Mouse (Mus musculus) lung, postnatal 10 days (tissue): ENCODE measurements around the gene Psg16.
"Not testable (repeated sequence)": the region's sequence is repeated elsewhere in the genome, so short reads cannot be mapped to it uniquely, and the experiment has no call there.

Experiments
- DNase-seq: peaks from one replicate; pipeline ENCODE4 v3.0.0; 2021

Gene Psg16

DNA sequence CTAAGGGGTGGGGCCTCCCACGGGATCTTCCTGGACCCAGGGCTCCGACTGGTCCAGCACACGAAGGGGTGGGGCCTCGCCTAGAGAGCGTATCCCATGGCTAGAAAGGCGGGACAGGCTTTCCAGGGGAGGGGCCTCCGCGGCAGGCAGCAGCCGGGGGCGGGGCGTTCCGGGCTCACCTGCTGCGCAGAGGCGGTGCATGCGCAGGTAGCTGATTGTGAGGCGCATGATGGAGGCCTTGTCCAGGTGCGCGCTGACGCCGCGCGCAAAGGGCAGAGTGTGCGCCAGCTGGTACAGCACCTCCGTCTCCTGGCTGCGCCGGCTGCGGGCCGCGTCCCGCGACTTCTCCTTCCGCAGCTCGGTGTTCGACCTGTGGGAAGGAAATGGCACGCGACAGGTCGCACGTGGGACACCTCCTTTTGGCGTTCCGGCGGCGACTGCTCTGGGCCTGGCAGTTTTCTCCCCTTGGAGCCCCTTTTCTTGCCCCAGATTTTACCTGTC is 17.7 kb upstream of the Psg16 start:
- peak; percentile 95 for DNase-seq

DNA sequence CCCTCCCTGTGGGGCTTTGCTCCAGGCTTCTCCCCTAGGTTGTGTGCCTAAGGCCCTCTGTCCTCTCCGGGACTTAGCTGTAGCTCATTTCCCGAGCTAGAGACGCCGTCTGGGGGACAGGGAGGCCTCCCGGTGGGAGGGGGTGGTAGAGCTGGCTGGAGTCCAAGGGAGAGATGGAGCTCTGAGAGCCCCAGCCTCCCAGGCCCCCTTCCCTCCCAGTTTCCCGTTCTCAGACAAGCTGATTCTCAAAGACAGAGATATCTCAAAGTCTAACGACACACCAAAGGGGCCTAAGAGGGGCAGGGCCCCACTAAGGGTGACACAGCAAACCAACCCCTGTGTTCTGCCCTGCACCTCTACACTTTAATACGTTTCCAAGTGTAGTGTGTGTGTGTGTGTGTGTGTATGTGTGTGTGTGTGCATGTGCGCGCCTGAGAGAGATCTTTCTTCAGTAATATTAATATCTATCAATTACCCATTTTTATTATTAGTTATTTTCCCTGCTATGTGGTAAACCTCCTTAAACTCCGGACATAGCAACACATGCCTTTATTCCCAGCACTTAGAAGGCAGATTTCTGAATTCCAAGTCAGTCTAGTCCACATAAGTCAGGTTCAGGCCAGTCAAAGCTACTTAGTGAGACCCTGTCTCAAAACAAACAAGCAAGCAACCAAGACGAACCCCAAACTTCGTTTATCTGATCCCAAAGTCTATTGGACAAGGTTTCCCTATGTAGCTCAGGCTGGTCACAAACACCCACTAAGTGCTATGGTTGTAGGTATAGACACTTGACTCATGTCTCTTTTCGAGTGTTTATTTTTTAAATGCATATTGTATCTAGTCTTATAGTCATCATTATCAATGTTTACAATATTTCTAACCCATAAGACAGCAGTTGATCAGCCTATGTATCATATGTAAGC is 17.0 kb upstream of the Psg16 start:
- DNase-seq = peak; percentile 68

DNA sequence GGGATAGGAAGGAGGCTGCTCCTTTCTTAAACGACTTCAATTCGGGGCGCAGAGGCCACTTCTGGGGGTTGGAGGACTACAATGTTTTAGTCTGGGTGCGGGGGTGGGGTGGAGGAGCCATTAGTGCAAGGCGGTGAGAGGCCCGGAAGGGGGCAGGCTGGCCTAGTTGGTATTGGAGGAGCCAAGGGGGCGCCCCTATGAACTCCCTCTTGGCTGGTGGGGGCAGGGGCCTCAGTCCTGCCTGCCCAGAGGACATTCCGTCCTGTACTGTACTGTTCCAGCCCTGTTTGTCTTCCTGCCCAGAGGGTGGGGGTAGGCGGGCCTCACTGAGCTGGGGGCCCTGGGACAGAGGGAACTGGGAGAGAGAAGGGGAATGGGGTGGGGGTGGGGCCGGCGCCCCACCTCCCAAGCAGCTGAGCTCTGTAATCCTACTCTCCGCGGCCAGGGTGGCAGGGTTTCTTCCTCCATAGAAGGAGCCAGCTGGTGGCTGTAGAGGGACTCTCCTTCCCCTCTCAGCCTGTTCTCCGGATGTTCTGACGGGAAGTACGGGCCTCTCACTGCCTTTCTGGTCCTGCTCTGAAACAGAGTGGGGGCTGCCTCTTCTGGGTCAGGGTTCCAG is 15.7 kb upstream of the Psg16 start:
- peak; percentile 94 for DNase-seq

DNA sequence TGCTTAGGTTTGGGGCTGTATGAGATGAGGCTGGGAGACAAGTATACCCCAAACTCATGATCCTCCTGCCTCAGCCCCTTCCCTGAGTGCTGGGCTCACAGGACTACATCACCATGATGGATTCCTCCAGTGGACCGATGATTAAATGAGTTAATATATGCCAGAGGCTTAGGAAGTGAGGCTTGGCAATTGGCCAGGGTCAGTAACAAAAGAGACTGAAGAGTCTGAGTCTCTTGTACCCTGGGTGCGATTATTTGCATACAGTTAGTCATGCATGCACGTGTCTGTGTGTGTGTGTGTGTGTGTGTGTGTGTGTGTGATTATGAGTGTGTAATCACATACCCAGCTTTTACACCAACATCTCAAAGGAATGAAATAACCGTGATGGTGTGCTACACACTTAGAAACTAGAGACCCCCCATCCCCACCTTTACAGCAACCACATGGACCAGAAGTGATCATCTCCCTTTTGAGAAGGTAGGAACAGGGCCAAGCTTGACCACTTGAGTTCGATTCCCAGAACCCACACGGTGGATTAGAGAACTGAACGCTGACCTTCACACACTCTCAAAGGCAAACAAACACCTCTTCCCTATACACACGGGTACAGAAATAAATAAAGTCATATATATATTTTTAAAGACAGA is 14.9 kb upstream of the Psg16 start:
- DNase-seq = peak; percentile 54

DNA sequence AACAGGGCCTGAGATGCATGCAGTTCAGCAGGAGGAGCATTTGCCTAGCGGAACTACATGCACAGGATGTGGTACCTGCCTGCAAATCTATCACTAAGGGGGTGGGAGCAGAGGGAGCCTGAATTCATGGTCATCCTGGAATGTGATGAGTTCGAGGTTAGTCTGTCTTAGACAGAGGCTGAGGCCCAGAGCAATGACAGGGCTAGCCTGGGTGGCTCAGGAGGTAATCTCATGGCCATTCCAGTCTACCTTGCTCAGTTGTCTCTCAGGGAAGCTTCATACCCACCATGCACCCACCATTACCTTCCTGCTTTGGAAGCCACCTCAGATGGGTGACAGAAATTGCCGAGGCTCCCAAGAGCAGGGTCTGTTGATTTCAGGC is 14.4 kb upstream of the Psg16 start:
- no peak for DNase-seq

DNA sequence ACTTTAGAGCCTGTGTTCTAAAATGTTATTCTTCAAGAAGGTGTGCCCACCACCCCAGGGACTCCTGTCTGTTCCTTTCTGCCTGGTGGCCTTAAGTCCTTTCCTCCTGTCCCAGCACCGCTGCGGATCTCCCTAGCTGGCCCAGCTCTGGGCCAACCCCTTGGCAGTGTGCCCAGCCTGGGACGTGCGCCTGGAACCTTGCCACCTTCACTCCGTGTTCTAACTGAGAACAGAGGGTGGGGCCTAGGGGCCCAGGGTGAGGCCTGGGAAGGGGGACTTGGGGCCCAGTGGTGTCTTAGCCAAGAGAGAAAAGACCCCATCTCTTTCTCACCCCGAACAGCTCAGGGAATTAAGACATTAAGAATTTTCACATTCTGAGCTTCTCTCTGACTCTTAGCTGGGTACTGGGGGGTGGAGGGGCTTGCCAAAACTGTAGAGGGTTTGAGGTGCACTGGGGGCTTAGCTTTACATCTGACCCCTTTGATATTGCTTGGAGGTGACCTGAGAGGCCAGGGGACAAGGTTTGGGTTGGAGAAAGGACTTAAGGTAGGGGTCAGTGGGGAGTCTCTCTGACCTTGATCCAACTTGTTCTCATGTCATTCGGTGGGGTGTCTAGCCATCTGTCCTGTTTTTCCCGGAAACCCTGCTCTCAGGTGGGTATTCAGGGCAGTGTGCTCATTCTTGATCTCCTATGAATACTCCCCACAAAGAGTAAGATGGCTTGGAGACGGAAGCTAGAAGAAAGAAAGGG is 13.6 kb upstream of the Psg16 start:
- peak; percentile 97 for DNase-seq

DNA sequence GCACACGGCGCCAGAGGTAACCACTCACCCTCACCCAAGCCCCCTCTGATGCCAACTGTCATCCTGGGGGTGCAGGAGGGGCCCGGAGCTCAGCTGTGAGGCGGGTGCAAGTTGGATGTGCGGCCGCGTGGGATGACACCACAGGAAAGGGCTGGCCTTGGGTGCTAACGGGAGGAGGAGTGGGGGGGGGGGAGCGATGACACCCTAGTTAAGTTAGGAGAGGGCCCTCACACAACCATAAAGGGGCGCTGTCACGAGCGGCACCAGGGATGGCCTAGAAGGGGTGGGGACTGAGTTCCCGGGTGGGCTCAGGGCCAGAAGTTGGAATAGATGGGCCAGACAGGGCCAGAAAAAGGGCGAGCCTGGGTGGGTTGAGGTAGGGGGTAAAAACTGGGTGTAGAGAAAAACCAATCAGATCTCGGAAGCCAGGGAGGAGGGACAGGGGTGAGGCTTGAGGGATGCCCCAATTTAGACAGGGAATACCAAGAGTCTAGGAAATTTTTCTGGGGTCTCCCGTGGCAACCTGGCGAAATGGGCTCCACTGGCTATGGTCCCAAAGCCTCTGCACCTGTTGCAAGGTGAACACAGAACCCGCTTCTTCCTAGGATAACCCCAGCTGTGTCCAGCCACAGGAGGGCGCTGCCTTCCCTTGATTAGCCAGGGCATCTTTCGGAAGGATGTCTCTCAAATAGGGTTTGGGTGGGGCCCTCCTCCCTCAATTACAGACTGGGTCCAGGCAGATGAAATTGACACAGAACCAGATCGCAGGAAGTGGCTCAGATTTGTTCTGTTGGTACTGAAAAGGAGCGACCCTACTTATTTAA is 12.8 kb upstream of the Psg16 start:
- peak; percentile 67 for DNase-seq

DNA sequence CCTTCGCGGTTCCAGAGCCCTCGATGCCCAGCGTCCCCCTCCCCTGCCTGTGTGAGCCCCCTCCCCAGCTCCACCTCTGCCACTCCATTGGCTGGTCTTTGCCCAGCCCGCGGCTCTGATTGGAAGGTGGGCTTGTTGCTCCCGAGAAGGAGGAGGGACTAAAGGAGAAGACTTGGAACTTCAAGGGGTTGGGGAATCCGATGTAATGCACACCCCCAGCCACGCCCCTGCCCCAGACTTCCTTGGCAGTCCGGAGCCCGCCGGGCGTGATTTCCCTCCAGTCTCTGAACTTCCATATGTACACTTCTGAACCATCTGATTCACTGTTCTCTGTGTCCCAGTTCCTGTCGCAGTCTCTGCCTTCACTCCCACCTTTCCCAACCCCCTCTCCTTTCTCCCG is 11.5 kb upstream of the Psg16 start, which contains the start of gene Hif3a:
Gene Hif3a (minus strand): TSS at position 39 of the 400 bp plus-strand sequence.
- peak; percentile 84 for DNase-seq

DNA sequence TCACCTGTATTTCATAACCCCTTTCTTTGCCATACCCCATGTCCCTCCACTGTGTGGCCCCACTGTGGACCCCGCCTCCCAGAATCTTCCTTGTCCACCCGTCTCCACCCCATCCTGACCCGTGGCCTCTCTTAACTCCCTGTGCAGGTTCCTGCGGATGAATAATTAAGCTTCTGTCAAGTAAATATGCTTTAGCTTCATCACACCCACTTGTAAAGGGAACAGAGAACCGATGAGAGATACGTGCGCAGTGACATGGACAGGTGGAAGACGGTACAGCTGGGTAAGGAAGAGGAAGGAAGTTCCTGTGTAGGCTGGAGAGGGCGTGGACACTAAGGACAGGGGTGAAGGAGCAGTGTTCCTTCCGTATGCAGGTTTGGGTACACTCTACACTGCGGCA is 11.0 kb upstream of the Psg16 start:
- DNase-seq = peak; percentile 26

DNA sequence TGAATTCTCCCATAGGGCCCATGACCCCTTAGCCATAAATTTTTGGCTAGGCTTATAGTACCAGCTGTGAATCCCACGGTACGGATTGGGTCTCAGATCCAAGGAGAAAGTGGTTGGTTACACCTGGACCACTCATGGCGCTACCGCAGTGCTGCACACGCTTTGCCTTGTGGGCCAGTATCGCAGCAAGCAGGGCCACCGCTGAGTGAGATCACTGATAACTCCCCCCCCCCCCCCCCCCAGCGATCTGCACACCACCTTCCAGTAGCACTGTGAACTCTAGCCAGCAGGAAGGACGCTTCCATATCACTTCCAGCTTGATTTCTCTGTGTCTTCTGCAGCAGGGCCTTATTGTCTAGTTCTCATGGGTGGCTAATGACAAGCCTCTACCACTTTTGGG is 8.2 kb upstream of the Psg16 start:
- no peak for DNase-seq

DNA sequence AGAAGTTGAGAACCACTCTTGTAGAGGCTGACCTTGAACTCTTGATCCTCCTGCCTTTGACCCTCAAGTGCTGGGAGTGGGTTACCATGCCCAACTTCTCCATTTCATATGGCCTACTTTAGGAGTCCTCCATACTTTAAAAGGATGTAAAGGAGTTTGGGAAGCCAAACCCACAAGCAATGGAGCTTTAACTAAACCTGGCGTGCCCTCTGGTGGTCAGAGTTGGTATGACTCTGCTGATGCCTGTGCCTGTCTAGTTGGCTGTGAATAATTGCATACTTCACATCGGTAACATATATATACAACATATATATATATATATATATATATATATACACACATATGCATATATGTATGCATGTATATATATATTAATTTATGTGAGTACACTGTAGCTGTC is 7.4 kb upstream of the Psg16 start:
- DNase-seq = peak; percentile 86

DNA sequence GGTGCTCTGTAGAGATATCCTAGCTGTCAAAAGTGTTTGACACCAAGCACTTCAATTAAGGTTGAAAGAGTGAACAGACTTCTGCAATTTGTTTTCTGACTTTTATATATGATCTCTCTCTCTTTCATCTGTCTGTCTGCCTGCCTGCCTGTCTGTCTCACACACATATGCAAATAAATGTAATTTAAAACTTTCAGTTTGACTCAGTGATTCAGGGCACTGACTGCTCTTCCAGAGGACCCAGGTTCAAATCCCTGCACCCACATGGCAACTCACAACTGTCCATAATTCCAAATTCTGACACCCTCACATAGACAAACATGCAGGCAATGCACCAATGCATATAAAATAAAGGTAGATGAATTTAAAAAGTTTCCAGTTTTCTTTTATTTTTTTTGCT is 6.8 kb upstream of the Psg16 start:
- DNase-seq = no peak

DNA sequence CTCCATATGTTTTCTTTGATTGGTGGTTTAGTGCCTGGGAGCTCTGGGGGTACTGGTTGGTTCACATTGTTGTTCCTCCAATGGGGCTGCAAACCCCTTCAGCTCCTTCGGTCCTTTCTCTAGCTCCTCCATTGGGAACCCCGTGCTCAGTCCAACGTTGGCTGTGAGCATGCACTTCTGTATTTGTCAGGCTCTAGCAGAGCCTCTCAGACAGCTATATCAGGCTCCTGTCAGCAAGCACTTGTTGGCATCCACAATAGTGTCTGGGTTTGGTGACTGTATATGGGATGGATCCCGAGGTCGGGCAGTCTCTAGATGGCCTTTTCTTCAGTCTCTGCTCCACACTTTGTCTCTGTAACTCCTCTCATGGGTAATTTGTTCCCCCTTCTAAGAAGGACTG is 6.2 kb upstream of the Psg16 start:
- not testable (repeated sequence) for DNase-seq

DNA sequence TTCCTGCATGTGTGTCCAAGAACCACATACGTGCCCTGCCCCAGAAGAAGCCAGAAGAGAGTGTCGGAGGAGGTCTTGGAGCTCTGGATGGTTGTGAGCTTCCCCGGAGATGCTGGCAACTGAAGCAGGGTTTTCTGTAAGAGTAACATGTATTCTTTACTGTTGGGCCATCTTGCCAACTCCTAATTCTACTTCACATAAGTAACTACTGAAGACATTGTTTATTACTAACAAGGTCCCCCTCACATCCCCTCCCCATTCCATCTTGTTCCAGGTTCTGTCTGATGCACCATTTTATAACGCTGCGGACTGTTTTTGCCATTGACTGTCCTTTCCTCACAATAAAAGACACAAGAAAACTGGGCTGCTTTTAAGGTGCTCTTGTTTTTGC is 332 bp upstream of the Psg16 start:
- no peak for DNase-seq

DNA sequence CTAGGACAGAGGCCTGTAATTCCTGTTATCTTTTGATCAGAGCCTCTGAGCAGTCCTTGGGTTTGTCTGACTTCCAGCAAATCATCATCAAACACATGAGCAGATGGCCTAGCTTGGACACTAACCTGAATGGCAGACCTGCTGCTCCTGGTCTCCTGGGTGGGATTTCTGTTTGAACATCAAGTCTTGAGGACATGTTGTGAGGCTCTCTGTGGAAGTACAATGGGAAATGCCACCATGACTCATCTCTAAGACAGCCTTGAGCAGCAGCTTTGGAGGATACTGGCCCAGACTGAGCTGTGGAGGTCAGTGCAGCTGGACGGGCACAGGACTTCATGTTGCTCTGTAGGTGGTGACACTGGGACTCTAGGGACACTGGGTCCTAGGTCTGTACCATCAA is 2.7 kb downstream of the Psg16 start:
- DNase-seq = no peak

DNA sequence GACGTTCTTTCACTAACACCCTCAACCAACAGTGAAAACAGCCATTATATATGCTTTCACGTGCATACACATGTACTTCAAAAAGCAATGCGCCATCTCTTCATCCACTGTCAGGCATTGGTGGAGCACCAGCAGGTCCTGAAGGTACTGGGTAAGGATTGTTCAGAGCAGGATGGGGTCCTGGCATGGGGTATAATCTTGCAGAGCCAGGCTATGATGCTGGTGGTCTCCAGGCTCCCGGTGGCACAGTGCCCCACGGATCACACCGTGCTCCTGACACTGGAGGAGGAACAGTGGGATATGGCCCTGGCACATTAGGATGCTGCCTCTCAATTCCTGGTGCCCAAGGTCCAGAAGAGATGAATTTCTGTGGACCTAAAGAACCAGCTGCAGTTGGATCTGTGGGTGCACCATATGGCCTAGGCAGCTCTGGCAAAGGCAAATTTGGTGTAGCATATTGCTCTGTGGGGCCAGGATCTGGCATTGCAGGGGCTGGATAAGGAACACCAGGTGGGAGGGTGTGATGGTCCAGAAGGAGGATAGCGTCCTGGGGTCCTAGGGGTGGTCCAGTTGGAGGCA is 4.3 kb downstream of the Psg16 start:
- DNase-seq = no peak

DNA sequence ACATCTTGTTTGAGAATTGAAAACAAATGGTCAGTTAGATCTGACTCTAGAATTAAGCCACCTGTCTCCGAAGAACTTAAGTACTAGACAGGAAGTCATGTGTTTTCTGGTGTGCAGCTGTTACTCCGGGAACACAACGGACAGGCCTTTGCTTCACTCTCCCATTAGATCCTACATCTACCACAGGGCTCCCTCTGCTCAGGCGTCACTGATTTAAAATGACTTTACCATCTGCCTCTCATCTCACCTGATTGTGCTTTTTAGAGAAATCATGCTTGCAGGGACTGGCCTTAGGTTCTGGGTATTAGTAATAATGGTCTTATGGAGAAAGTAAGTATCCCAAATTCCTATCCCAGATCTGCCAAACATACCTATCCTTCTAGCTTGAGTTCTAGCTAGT is 8.9 kb downstream of the Psg16 start:
- DNase-seq = no peak

DNA sequence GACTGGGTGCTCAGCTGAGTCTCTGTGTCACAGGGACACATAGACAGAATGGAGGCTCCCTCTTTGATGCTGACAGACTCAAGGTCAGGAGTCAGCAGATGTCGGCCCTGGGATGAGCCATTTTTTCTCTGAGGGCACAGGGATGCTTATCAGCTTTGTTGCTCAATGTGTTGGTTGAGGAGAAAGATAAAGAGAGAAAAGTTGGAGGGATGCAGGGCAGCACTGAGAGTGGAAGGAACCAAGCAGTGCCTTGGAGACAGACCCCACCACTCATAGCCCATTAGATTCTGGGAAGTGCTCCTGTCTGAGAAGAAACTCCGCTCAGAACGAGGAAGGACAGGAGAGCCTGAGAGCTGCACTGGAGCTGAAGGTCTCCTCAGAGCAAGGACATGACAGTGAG is 13.9 kb downstream of the Psg16 start:
- no peak for DNase-seq

DNA sequence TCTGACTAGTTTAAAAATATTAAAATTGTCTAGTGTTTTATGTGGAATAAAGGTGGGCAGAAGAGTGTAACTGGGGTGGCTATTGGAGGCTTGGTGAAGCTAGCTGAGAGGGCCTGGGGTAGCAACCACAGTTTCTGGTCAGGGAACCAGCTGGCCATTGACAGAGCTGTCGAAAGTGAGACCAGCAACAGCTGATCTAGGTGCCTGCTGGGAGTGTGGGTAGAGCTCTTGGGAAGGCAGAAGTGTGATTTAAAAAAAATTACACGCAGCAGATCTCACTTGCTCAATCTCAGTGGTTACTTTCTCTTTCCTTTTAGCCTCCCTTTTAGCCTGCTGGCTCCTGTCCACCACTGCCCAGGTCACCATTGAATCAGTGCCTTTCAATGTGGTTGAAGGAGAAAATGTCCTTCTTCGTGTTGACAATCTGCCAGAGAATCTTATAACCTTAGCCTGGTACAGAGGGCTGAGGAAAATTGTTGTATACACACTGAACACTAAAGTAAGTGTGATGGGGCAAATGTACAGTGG is 16.3 kb downstream of the Psg16 start:
- no peak for DNase-seq

DNA sequence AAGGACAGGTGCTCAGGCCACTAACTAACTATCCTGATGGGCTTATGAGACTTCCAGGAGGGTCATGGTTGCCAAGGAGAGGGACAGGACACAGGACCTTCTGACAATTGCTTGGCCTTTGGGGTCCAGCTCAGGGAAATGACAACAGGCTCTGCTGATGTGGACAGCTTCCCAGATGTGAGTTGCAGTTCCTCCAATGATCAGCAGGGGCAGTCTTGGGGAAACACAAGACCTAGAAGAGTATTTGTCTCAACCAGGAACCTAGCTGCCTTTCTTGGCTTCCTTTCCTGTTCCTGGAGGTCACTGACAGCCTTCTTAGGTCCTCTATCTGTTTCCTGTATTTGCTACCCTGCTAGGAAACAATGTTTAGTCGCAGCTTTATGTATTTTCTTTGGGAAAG is 17.4 kb downstream of the Psg16 start:
- peak; percentile 20 for DNase-seq

DNA sequence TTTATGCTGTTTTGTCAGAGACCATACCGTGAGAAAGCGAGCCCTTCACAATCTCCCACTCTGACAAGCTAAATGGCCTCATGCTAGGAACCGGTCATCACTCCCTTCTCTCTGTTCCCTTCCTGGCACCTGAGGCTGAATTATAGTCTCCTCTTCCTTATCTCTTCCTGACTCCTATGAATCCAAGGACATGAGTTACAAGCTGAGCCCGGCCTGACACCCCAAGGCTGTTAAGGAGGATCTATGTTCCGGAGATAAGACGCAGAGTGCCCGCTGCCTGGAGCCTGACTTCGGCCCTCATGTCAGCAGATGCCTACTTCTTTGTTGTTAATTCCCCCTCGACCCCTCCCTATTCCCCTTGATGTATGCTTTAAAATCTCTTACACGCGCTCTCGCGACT is 27.8 kb downstream of the Psg16 start:
- DNase-seq = not testable (repeated sequence)
